Mouse (Mus musculus) lung, postnatal 0 days (tissue): ENCODE measurements around the gene Tbc1d14. TPM values are rescaled to one million over a fixed set of nuclear protein-coding genes. Genes with fewer than 3 reads are reported as not detected.

Experiments used
- ATAC-seq: fragments of 200-750 bp; cut with Nextera tagmentation; 2 replicates; pipeline ENCODE4 v1.8.0; 2017; ENCODE audit warnings: moderate library complexity
- DNase-seq: peaks from one replicate; pipeline ENCODE4 v3.0.0-alpha.2; 2016; ENCODE audit warnings: low spot score
- H3K27ac ChIP-seq: fragments of 300-500 bp; sonication (generic); 2 replicates; pipeline ENCODE4 v1.5.1; 2014; ENCODE audit warnings: antibody characterized with exemption, mild to moderate bottlenecking, low read length, mixed read lengths
- H3K27me3 ChIP-seq: fragments of 300-500 bp; sonication (generic); replicated peaks from 2 replicates; pipeline ENCODE4 v1.6.1; 2014; ENCODE audit warnings: low read length, mixed read lengths; ENCODE audit not compliant: insufficient read depth
- H3K36me3 ChIP-seq: fragments of 300-500 bp; sonication (generic); 2 replicates; pipeline ENCODE4 v1.6.1; 2014; ENCODE audit warnings: low read length, mixed read lengths; ENCODE audit not compliant: insufficient read depth
- H3K4me1 ChIP-seq: fragments of 300-500 bp; sonication (generic); 2 replicates; pipeline ENCODE4 v1.6.1; 2014; ENCODE audit warnings: antibody characterized with exemption, low read depth, low read length, mixed read lengths; ENCODE audit not compliant: insufficient read depth
- H3K4me2 ChIP-seq: fragments of 300-500 bp; sonication (generic); replicated peaks from 2 replicates; pipeline ENCODE4 v1.6.1; 2014; ENCODE audit warnings: low read depth, mild to moderate bottlenecking, low read length, moderate library complexity, mixed read lengths
- H3K4me3 ChIP-seq: fragments of 300-500 bp; sonication (generic); 2 replicates; pipeline ENCODE4 v1.5.1; 2014; ENCODE audit warnings: low read depth, low read length
- H3K9ac ChIP-seq: fragments of 300-500 bp; sonication (generic); replicated peaks from 2 replicates; pipeline ENCODE4 v1.6.1; 2014; ENCODE audit warnings: low read depth, mild to moderate bottlenecking
- H3K9me3 ChIP-seq: fragments of 300-500 bp; sonication (generic); 2 replicates; pipeline ENCODE4 v1.6.1; 2016; ENCODE audit warnings: low read length, mixed read lengths
- CTCF ChIP-seq: IDR thresholded peaks from 2 replicates; pipeline ENCODE4 v1.5.1; 2016; ENCODE audit warnings: antibody characterized with exemption, mild to moderate bottlenecking
- EP300 ChIP-seq: IDR thresholded peaks from 2 replicates; pipeline ENCODE4 v1.6.1; 2016; ENCODE audit warnings: antibody characterized with exemption, mild to moderate bottlenecking, control low read depth
- WGBS: fragments of 180-500 bp; shearing (Covaris S2); extraction: QIAGEN DNeasy Blood & Tissue Kit; methylation state at CpG from one replicate; pipeline ENCODE4 v1.1.7; 2014; 5-methylcytosine and 5-hydroxymethylcytosine counted together
- polyA plus RNA-seq: library from polyadenylated mRNA; unstranded; fragments of >200 nt; fragmentation: Nextera tagmentation; extraction: Ambion mirVana; gene quantifications from 2 replicates; pipeline ENCODE4 v1.2.1, GENCODE M21; 2015

Gene Tbc1d14
- polyA plus RNA-seq, 1 experiment from 2014 or later: 15.0 TPM

DNA sequence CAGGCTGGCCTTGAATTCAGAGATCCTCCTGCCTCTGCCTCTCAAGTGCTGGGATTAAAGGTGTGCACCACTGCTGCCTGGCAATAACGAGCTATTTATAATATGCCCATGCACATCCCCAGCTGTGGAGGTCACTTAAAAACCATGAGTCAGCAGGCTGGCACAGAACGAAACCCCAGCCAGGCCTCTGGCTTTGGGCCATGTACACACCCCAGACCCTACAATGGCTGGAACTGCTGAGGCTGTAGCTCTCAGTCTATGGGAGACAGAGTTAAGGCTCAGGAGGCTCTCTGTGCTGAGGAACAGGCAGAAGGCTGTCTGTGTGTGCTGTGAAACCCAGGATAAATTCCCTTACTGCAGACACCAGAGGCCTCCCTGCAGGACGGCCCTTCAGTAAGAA lies 152.3 kb downstream of the Tbc1d14 start:
- ATAC-seq (no peak), DNase-seq (no peak)
- H3K27me3 ChIP-seq: no peaks in the 10 kb centered on the region
- no peak overlapping the region for H3K4me3 ChIP-seq
- TF ChIP-seq EP300 (no peak), CTCF (no peak)
- H3K4me2 ChIP-seq: no peak overlapping the region
- no peaks in the 10 kb centered on the region for H3K36me3 ChIP-seq
- H3K9ac ChIP-seq: no peak overlapping the region
- no peak overlapping the region for H3K27ac ChIP-seq
- H3K4me1 ChIP-seq: no peaks in the 10 kb centered on the region
- 47% methylated on average over 3 of the region's 3 CpGs for WGBS
- H3K9me3 ChIP-seq: no peaks in the 10 kb centered on the region

Other genes with a start within 250 kb of the Tbc1d14 start
- 9.4 TPM in 2 replicates for gene Sorcs2, start 195.1 kb downstream of the Tbc1d14 start, polyA plus RNA-seq
- 35.1 and 35.8 TPM in 2 replicates for gene Grpel1, start 128.3 kb downstream of the Tbc1d14 start, polyA plus RNA-seq
- 1.9 and 2.2 TPM in 2 replicates for gene Tada2b, start 109.0 kb downstream of the Tbc1d14 start, polyA plus RNA-seq
- gene Ccdc96, start 108.7 kb downstream of the Tbc1d14 start, polyA plus RNA-seq: 2.1 and 2.8 TPM in 2 replicates
- gene D5Ertd579e, start 102.7 kb upstream of the Tbc1d14 start, polyA plus RNA-seq: 13.1 and 14.6 TPM in 2 replicates
- gene Bloc1s4, start 155.4 kb upstream of the Tbc1d14 start, polyA plus RNA-seq: 26.8 and 28.3 TPM in 2 replicates
- 281 and 298 TPM in 2 replicates for gene Mrfap1, start 203.5 kb upstream of the Tbc1d14 start, polyA plus RNA-seq
- gene Man2b2, start 237.4 kb upstream of the Tbc1d14 start, polyA plus RNA-seq: 14.8 and 15.7 TPM in 2 replicates